Mouse (Mus musculus) Patski (cell line): Measurements from ENCODE around the gene Slc31a2. TPM values are rescaled to one million over a fixed set of nuclear protein-coding genes. Genes with fewer than 3 reads are reported as not detected.

Source experiments
- ATAC-seq: fragments of 100-300 bp; one replicate; pipeline ENCODE4 v1.8.0; 2021
- CTCF ChIA-PET: fragments of 350-600 bp; sonication (Branson Sonifier 250); formaldehyde crosslinking; loops from one replicate; lab custom pipeline; 2022; ENCODE audit warnings: inconsistent platforms; lab: Charles Lee
- POLR2A ChIA-PET: fragments of 350-600 bp; sonication (Branson Sonifier 250); formaldehyde crosslinking; loops from one replicate; lab custom pipeline; 2022; ENCODE audit warnings: antibody characterized with exemption, inconsistent platforms; lab: Charles Lee
- DNase-seq: peaks from one replicate; pipeline ENCODE4 v3.0.0-alpha.2; 2011; ENCODE audit warnings: low read depth, low spot score
- H3K27me3 ChIP-seq: fragments of 371-371 bp; one replicate; pipeline ENCODE4 v1.5.1; 2021
- CTCF ChIP-seq: fragments of 100-300 bp; IDR thresholded peaks from one replicate; pipeline ENCODE4 v1.5.1; 2021
- in situ Hi-C: fragments of 300-500 bp; cut with MboI; formaldehyde crosslinking; loops from 3 replicates; pipeline ENCODE4 v1.11.1; 2018; ENCODE audit warnings: low pct_unique_long_range_greater_than_20kb, mixed read lengths
- polyA plus RNA-seq: library from polyadenylated mRNA; unstranded; gene quantifications from one replicate; pipeline ENCODE4 v1.2.3, GENCODE M21; 2021

Gene Slc31a2
- polyA plus RNA-seq, 1 experiment from 2014 or later: 18.8 TPM

DNA sequence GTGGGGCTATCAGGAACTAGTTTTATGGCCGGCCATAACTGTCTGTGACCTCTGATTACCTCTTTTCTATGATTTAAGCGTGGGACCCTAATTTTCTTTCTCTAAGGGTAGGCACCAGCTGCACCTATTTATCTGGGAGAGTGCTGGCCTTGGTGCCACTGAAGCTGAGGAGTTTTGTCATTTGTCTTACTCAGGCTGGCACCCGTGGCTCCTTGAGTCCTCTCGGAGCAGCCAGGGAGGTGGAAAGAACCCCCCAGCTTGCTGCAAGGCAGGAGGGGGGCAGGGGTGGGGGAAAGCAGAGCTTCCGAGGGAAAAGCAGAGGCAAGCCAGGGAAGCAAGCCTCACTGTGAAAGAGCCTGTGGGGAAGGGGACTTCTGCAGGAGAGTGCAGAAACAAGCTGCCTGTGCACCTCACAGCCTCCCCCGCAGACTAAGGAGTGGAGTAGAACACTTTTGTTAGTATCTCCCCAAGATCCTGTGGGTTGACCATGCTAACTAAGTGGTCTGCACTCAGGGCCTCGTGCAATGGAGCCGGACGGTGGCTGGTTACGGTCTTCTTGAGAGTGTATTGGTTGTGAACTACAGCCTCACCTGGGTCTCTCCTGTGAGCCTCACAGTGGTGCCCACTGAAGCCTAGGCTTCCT, 31.0 kb downstream of the Slc31a2 start:
- CTCF ChIA-PET: no interaction called here
- no peak for TF ChIP-seq CTCF
- in situ Hi-C loops: loop anchor here (10.0 kb wide), 1 partner anchor 61 kb away; no protein-coding TSS in a partner anchor
- no peaks in the 10 kb centered on the region for H3K27me3 ChIP-seq
- DNase-seq: no peak
- POLR2A ChIA-PET: no interaction called here
- ATAC-seq: no peak

DNA sequence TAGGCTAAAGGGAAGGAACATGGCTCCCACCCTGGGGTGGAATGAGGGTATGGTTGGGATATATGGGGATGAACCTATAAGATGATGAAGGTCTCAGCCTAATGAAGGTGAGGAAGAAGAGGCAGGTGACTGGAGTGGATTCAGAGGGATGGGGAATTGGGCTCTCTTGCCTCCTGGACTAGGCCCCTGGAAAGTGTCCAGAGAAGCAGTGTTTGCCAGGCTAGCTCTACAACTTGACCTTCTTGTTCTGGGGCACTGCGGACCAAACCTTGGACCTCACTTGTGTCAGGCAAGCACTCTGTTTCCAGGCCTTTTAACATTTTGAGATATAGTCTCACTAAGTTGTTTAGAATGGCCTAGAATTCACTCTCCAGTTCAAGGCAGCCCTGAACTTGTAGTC, 32.4 kb downstream of the Slc31a2 start:
- ChIA-PET CTCF (no interaction called here), POLR2A (no interaction called here)
- TF ChIP-seq CTCF: no peak
- DNase-seq (no peak), ATAC-seq (no peak)
- in situ Hi-C loops: loop anchor here (10.0 kb wide), 1 partner anchor 60 kb away; no protein-coding TSS in a partner anchor
- H3K27me3 ChIP-seq: no peaks in the 10 kb centered on the region

DNA sequence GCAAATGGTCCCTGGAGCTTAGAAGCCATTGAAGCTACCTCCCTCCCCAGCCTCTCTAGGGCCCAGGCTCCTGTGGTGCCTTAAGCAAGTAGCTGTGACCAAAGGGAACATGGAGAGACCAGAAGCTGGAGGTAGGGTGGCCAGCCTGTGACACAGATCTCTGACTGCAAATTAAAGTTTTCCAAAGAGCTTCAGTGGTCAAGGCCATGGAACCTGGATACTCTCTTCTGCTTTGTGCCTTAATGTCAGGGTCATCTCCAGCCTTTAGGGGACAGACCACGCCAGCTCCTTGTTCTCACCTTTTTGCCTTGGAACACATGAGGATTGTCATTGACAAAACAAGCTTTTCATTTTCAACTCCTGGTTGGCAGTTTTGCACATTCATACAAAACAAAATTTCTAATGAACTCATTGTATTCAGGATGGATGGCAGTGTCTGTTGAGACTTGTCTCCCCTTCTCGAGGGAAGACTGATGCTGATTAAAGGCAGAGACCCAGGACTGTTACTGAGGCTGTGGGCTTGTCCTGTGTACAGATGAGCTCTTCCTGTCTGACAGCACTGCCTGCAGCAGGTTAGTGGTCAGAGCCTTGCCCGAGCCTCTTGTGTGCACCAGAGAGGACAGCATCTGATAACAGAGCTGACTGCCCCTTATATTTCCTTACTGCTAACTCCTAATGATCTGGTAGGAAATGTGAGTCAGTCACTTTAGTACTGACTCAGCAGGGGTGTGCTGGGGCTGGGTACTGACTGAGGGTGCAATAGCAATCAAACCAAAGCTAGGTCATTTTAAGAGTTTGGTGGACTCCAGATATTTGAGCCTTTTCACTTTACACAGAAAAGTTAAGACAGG, 35.1 kb downstream of the Slc31a2 start:
- no peak for TF ChIP-seq CTCF
- in situ Hi-C loops: loop anchor here (10.0 kb wide), 1 partner anchor 57 kb away; no protein-coding TSS in a partner anchor
- POLR2A ChIA-PET: interaction anchor here (0.9 kb wide), 1 partner anchor 22 kb away, joined by 3 read pairs; no protein-coding TSS in a partner anchor
- no peak for DNase-seq
- no peak for ATAC-seq
- no peaks in the 10 kb centered on the region for H3K27me3 ChIP-seq
- CTCF ChIA-PET: interaction anchor here (1.1 kb wide), 1 partner anchor 10 kb away, joined by 3 read pairs; no protein-coding TSS in a partner anchor

DNA sequence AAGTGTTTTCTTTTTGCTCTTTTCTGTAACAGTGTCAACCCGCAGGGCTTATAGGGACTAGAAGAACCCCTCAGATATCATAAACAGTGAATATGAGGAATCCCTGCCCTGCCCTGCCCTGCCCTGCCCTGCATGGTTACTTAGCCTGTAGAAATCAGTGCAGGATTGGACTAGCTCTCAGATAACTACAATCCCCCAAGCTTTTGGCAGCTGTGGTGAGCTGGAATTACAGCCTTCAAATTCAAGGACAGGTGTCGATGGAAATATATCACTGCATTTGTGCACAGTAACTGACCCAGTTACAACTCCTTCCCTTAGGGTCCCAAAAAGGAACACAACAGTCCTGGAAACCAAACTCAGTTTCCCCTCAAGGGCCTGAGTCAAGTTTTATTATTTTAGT, 37.6 kb downstream of the Slc31a2 start:
- in situ Hi-C loops: no loop called here

DNA sequence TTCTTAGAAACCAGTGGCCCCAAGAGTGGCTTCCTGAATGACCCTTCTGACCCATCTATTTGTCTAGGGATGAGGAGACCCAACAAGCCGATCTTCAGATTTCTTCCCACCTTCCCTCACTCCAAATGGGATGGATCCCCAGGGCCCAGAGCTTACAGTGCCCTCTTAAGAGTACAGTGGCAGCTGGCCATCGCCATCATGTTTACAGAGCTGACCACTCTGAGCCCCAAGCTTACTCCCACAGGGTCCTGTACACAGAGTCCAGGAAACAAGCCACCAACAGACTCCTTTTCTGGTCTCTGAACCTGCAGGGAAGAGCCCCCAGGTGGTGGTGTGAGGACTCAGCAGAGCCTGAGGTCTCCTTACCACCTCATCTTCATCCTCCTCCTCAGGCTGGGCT, 40.4 kb downstream of the Slc31a2 start:
- CTCF ChIA-PET: interaction anchor here (1.5 to 1.7 kb wide), 2 partner anchors 12 to 13 kb away, joined by 3 to 5 read pairs; no protein-coding TSS in a partner anchor
- no peak for DNase-seq
- no peaks in the 10 kb centered on the region for H3K27me3 ChIP-seq
- no peak for ATAC-seq
- in situ Hi-C loops: no loop called here
- POLR2A ChIA-PET: no interaction called here
- TF ChIP-seq CTCF: no peak

More for the DNA sequence above, 37.6 kb downstream of the Slc31a2 start:
- H3K27me3 ChIP-seq: no peaks in the 10 kb centered on the region
- CTCF ChIA-PET: no interaction called here
- ATAC-seq (no peak), DNase-seq (no peak)
- POLR2A ChIA-PET: interaction anchor here (0.5 kb wide), 1 partner anchor 98 kb away, joined by 3 read pairs; no protein-coding TSS in a partner anchor
- no peak for TF ChIP-seq CTCF

DNA sequence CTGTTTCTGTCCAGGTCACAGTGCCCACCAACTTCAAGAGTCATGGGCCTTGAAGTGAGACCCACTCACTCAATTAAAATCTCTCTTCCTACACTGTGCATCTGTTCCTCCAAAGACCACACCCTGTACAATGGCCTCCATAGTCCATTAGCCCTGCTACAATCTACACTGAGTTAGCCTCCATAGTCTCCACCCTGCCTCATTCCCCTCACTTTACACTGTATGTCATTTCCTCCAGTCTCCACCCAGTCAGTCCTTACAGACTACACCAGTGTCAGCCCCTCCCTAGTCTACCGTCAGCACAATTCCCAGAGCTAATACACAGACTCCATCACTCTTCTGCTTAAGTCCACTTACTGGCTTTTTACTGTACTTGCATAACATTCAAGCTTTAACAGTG, 40.9 kb downstream of the Slc31a2 start:
- no peak for TF ChIP-seq CTCF
- in situ Hi-C loops: no loop called here
- ChIA-PET POLR2A (no interaction called here), CTCF (interaction anchor here (1.5 kb wide), 1 partner anchor 14 kb away, joined by 3 read pairs; no protein-coding TSS in a partner anchor)
- no peaks in the 10 kb centered on the region for H3K27me3 ChIP-seq
- DNase-seq: no peak
- ATAC-seq: no peak

DNA sequence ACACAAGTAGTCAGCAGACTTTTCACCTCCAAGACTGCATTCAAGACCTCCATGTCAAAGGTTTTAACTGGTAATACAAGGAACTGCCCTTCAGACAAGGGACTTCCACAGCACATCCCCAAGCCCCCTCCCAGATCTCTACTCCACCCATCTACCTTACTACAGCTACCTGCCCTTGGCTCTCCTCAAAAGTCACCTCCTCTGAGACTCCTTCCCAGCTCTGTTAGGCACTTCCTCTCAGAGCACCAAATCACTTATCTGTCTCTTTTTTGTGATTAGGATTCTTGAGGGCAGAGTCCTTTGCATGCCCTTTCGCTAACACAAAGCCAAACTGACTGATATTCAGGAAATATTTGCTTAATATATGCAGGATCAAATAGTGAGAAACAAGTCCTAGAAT, 43.9 kb downstream of the Slc31a2 start:
- no peak for TF ChIP-seq CTCF
- DNase-seq: no peak
- CTCF ChIA-PET: interaction anchor here (1.0 to 2.6 kb wide), 2 partner anchors 11 kb away, joined by 3 to 10 read pairs; no protein-coding TSS in a partner anchor
- in situ Hi-C loops: no loop called here
- POLR2A ChIA-PET: interaction anchor here (0.7 kb wide), 1 partner anchor 346 kb away, joined by 3 read pairs; no protein-coding TSS in a partner anchor
- H3K27me3 ChIP-seq: no peaks in the 10 kb centered on the region
- ATAC-seq: no peak

DNA sequence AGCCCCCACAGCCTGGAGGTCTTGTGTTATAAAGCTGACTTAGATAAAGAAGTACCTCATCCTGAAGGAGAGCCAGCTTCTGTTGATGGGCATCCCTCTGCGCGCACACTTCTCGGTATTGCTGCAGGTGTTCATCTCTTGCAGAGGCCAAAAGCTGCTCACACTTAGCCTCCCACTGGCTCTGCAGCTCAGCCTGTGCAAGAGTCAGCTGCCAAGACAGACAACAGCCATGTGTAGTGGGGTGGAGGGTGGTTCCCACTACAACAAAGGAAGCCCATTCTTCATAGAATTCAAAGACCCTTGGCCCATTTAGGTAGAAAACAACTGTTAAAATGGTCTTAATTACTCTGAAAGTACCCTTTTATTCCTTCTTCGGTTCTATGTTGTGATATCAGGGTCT, 44.5 kb downstream of the Slc31a2 start:
- POLR2A ChIA-PET: interaction anchor here (0.7 kb wide), 1 partner anchor 345 kb away, joined by 3 read pairs; no protein-coding TSS in a partner anchor
- in situ Hi-C loops: no loop called here
- ATAC-seq (no peak), DNase-seq (no peak)
- CTCF ChIA-PET: interaction anchor here (2.6 kb wide), 1 partner anchor 10 kb away, joined by 10 read pairs; no protein-coding TSS in a partner anchor
- TF ChIP-seq CTCF: no peak
- no peaks in the 10 kb centered on the region for H3K27me3 ChIP-seq

DNA sequence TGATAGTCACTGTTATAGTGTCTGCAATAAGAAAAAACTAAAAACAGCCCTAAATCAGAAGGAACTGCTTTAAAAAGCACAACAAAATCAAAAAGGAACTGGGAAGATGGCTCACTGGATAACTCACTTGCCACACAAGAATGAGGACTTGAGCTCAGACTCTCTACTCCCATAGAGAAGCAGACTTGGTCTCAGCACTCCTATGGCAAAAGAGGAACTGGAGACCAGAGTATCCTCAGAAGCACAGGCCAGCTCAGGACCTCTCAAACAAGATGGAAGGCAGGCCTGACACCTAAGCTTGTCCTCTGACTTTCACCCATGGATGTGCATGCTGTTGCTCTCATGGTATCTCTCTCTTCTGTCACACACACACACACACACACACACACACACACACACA, 46.0 kb downstream of the Slc31a2 start:
- no peak for DNase-seq
- in situ Hi-C loops: no loop called here
- H3K27me3 ChIP-seq: no peaks in the 10 kb centered on the region
- no peak for ATAC-seq
- TF ChIP-seq CTCF: no peak
- ChIA-PET POLR2A (interaction anchor here (1.2 kb wide), 1 partner anchor 24 kb away, joined by 3 read pairs; no protein-coding TSS in a partner anchor), CTCF (interaction anchor here (0.7 kb wide), 1 partner anchor 26 kb away, joined by 3 read pairs; no protein-coding TSS in a partner anchor)

DNA sequence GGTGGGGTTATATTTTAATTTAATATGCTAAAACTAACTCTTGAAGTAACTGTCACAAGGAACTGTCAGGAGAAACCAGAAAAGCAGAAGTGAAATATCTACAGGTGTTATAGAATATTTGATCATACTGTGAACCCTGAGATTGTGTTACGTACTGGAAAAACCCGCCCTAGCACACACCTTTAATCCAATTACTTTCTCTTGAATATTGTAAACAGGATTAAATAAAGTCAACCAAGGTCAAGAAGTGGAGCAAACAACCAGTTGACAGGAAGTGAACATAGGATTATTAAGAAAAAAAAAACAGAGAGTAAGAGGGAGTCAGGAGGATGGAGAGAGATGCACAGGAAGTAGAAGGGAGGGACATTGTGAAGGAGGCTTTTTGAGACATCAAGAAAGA, 50.5 kb downstream of the Slc31a2 start:
- in situ Hi-C loops: no loop called here
- ATAC-seq: no peak

More for the DNA sequence above, 50.5 kb downstream of the Slc31a2 start:
- ChIA-PET POLR2A (no interaction called here), CTCF (no interaction called here)
- H3K27me3 ChIP-seq: no peaks in the 10 kb centered on the region
- no peak for DNase-seq
- TF ChIP-seq CTCF: no peak
